Mouse (Mus musculus): ENCODE measurements around the gene Cdc37l1.

GRCm38 (mm10) chr19:29016204-29016765, 26.1 kb downstream of the Cdc37l1 start:
- TF ChIP-seq CTCF (IDR thresholded peaks at IDR 0.05; ENCODE audit: borderline replicate concordance, insufficient read depth, low read length) (no peak), POLR2A (IDR thresholded peaks at IDR 0.05; ENCODE audit: low read depth, low read length) (no peak)

All from embryonic fibroblast, embryonic 13.5 days (primary cell).